Mouse (Mus musculus): ENCODE results near the gene Glod4.
"Not testable (repeated sequence)": the region's sequence is repeated elsewhere in the genome, so short reads cannot be mapped to it uniquely, and the experiment has no call there.

The Glod4 gene

GRCm38 (mm10) chr11:76256129-76256528 is 12.6 kb upstream of the Glod4 start:
- DNase-seq, result no peak

GRCm38 (mm10) chr11:76255431-76256001 is 12.0 kb upstream of the Glod4 start:
- DNase-seq, result no peak

GRCm38 (mm10) chr11:76253918-76254264 is 10.4 kb upstream of the Glod4 start:
- DNase-seq, result no peak

GRCm38 (mm10) chr11:76253145-76253917 is 9.8 kb upstream of the Glod4 start:
- peak; percentile 92 to 93 for DNase-seq

- no peak for DNase-seq
Measured at GRCm38 (mm10) chr11:76252036-76252435, 8.5 kb upstream of the Glod4 start.

GRCm38 (mm10) chr11:76247239-76247638 is 3.7 kb upstream of the Glod4 start:
- no peak for DNase-seq

- no peak for DNase-seq
Measured at GRCm38 (mm10) chr11:76246439-76246838, 2.9 kb upstream of the Glod4 start.

GRCm38 (mm10) chr11:76243811-76244546 is 454 bp upstream of the Glod4 start:
- no peak for DNase-seq

- no peak for DNase-seq
Measured at GRCm38 (mm10) chr11:76239750-76240149, 3.8 kb downstream of the Glod4 start.

- no peak for DNase-seq
Measured at GRCm38 (mm10) chr11:76236136-76236535, 7.4 kb downstream of the Glod4 start.

- DNase-seq, result no peak
Measured at GRCm38 (mm10) chr11:76225051-76225450, 18.5 kb downstream of the Glod4 start.

- no peak for DNase-seq
Measured at GRCm38 (mm10) chr11:76224631-76225030, 18.9 kb downstream of the Glod4 start.

GRCm38 (mm10) chr11:76217390-76217800 is 26.1 kb downstream of the Glod4 start, which contains the start of the genes Dbil5 and Gemin4:
Gene Dbil5, plus strand, starts transcription at chr11:76217608.
Gene Gemin4, minus strand, starts transcription at chr11:76217664.
- peak; percentile 99 for DNase-seq

GRCm38 (mm10) chr11:76216681-76217389 is 26.7 kb downstream of the Glod4 start:
- DNase-seq, result peak; percentile 61 to 71

GRCm38 (mm10) chr11:76216049-76216540 is 27.4 kb downstream of the Glod4 start:
- no peak for DNase-seq

- DNase-seq, result no peak
Measured at GRCm38 (mm10) chr11:76215011-76215410, 28.5 kb downstream of the Glod4 start.

- no peak for DNase-seq
Measured at GRCm38 (mm10) chr11:76213841-76214240, 29.7 kb downstream of the Glod4 start.

- DNase-seq, result not testable (repeated sequence)
Measured at GRCm38 (mm10) chr11:76211595-76211994, 31.9 kb downstream of the Glod4 start.

GRCm38 (mm10) chr11:76210228-76210985 is 33.1 kb downstream of the Glod4 start:
- no peak for DNase-seq

- no peak for DNase-seq
Measured at GRCm38 (mm10) chr11:76206793-76207192, 36.7 kb downstream of the Glod4 start.

- peak; percentile 85 to 92 for DNase-seq
Measured at GRCm38 (mm10) chr11:76201761-76202674, 41.5 kb downstream of the Glod4 start.

All from kidney, postnatal 4 days (tissue).